ENCODE assay signal across 13 mouse cellular contexts in the genomic region with DNA sequence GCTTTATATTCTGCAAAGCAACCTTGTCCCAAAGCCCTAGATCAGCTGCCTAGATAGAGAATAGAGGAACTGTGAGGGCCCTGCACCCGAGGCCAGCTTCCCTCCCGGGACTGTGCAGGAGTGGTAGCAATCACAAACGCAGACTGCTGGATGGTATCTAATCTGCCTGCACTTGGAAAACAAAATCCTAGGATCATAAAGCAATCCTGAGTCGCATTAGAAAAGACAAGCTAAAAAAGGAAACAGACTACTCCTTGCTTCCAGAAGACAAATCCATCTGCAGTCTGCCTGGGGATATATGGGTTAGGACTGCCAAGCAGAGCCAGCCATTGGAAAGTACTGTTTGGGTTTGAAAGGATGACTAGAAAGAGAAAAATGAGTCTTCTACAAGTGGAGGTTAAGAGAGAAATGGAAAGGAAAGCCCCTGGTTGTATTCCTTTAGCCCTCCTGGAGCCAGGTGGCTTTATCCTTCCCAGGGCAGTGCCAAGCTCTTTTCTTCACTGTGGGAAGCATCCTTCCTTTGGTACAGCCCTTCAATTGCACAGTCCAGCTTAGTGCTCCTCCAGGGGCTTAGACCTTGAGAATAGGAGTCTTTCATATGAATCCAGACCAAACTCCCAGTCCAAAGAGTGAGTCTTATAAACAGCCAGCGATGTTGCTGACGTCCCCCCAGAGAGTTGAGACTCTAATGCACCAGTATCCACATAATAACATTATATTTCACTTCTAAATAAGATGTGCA.
DNase-seq lines count a peak whose midpoint lies in the region; ATAC-seq and TF ChIP-seq lines count a peak whose summit lies in the region.
"Had no signal": no experiment of that assay in that cellular context is flagged by ENCODE, and none has a peak within 500 bp of the region (broad histone marks: within the 10 kb centered on the region; RNA-seq: fewer than 3 reads in every experiment).

No protein-coding gene starts in this region.

- WGBS in heart, adult 2 months, result 37% methylated on average over 6 of the region's 6 CpGs
- WGBS in lung, embryonic 14.5 days, result 49% methylated on average over 6 of the region's 6 CpGs
- 57% methylated on average over 6 of the region's 6 CpGs for WGBS in midbrain, postnatal 0 days
- 44% methylated on average over 6 of the region's 6 CpGs for WGBS in liver, embryonic 12.5 days (ENCODE audit: insufficient replicate concordance)

- peaks cover 5% of the 10 kb centered on the region for H3K4me1 ChIP-seq in heart, adult 2 months (ENCODE audit: control insufficient read depth, insufficient read depth, low read length)
- H3K4me1 ChIP-seq in lung, embryonic 14.5 days (ENCODE audit: insufficient read depth), result peaks cover 18% of the 10 kb centered on the region
- no peaks in the 10 kb centered on the region; the same call in 1 of the 2 replicates for H3K4me1 ChIP-seq in midbrain, postnatal 0 days (ENCODE audit: insufficient read depth, low read length)
- no peaks in the 10 kb centered on the region for H3K4me1 ChIP-seq in liver, embryonic 12.5 days
- H3K4me1 ChIP-seq: embryonic facial prominence, embryonic 12.5 days; forebrain, embryonic 12.5 days had no signal

- peak overlapping the region; percentile 29 for H3K27ac ChIP-seq in heart, adult 2 months
- H3K27ac ChIP-seq in lung, embryonic 14.5 days (ENCODE audit: low read depth), result peak overlapping the region; percentile 58
- peak overlapping the region; percentile 47; the same call in 1 of the 2 replicates for H3K27ac ChIP-seq in midbrain, postnatal 0 days (ENCODE audit: low read depth, low read length)
- no peak overlapping the region for H3K27ac ChIP-seq in liver, embryonic 12.5 days
- H3K27ac ChIP-seq: embryonic facial prominence, embryonic 12.5 days; forebrain, embryonic 12.5 days had no signal

- TF ChIP-seq POLR2A in heart, adult 2 months (IDR thresholded peaks at IDR 0.05; ENCODE audit: insufficient read depth, low read depth, low read length), result no peak

- H3K79me2 ChIP-seq in heart, adult 2 months (replicated peaks; ENCODE audit: control insufficient read depth, insufficient read depth, low read length), result no peaks in the 10 kb centered on the region

- TF ChIP-seq EP300 in heart, adult 2 months (IDR thresholded peaks at IDR 0.05; ENCODE audit: insufficient read depth, low read depth, low read length), result no peak

- TF ChIP-seq CTCF in heart, adult 2 months (IDR thresholded peaks at IDR 0.05), result no peak
- no peak for TF ChIP-seq CTCF in lung, embryonic 14.5 days (IDR thresholded peaks at IDR 0.05; ENCODE audit: low read depth)
- no peak for TF ChIP-seq CTCF in midbrain, postnatal 0 days (IDR thresholded peaks at IDR 0.05)

- H3K4me2 ChIP-seq in lung, embryonic 14.5 days, result no peak overlapping the region
- no peak overlapping the region for H3K4me2 ChIP-seq in midbrain, postnatal 0 days (ENCODE audit: low read depth, low read length, poor library complexity, severe bottlenecking)
- no peak overlapping the region for H3K4me2 ChIP-seq in liver, embryonic 12.5 days
- H3K4me2 ChIP-seq: embryonic facial prominence, embryonic 12.5 days; forebrain, embryonic 12.5 days had no signal

- no peaks in the 10 kb centered on the region for H3K27me3 ChIP-seq in heart, adult 2 months (ENCODE audit: control insufficient read depth, insufficient read depth, low read length)
- H3K27me3 ChIP-seq in lung, embryonic 14.5 days (ENCODE audit: insufficient read depth, low read length), result no peaks in the 10 kb centered on the region
- H3K27me3 ChIP-seq in midbrain, postnatal 0 days (ENCODE audit: insufficient read depth, low read length), result no peaks in the 10 kb centered on the region
- H3K27me3 ChIP-seq in liver, embryonic 12.5 days (replicated peaks), result no peaks in the 10 kb centered on the region
- H3K27me3 ChIP-seq: embryonic facial prominence, embryonic 12.5 days; forebrain, embryonic 12.5 days had no signal

- no peaks in the 10 kb centered on the region for H3K9me3 ChIP-seq in lung, embryonic 14.5 days (ENCODE audit: low read depth, low read length)
- H3K9me3 ChIP-seq in midbrain, postnatal 0 days (ENCODE audit: low read length), result no peaks in the 10 kb centered on the region
- no peaks in the 10 kb centered on the region for H3K9me3 ChIP-seq in liver, embryonic 12.5 days (replicated peaks)
- H3K9me3 ChIP-seq: embryonic facial prominence, embryonic 12.5 days; forebrain, embryonic 12.5 days had no signal

- no peak for ATAC-seq in lung, embryonic 14.5 days (ENCODE audit: insufficient read depth)
- ATAC-seq in midbrain, postnatal 0 days (ENCODE audit: low FRiP score), result no peak
- no peak for ATAC-seq in liver, embryonic 12.5 days
- ATAC-seq: CD4-positive, CD25-positive, alpha-beta regulatory T cell, adult 4 months had no signal

- H3K4me3 ChIP-seq in heart, adult 2 months, result no peak overlapping the region
- no peak overlapping the region for H3K4me3 ChIP-seq in lung, embryonic 14.5 days (ENCODE audit: low read depth, low read length)
- no peak overlapping the region for H3K4me3 ChIP-seq in midbrain, postnatal 0 days (ENCODE audit: low read depth, low read length)
- H3K4me3 ChIP-seq in liver, embryonic 12.5 days, result no peak overlapping the region
- H3K4me3 ChIP-seq: embryonic facial prominence, embryonic 12.5 days; forebrain, embryonic 12.5 days had no signal

- DNase-seq in heart, adult 2 months, result peak in 1 of 2 experiments; percentile 4
- no peak for DNase-seq in heart, postnatal 14 days
- peak; percentile 20 for DNase-seq in lung, embryonic 14.5 days
- no peak for DNase-seq in lung, postnatal 14 days
- DNase-seq in cerebellum, adult 9-11 months, result peak; percentile 16
- DNase-seq in midbrain, postnatal 0 days (ENCODE audit: low spot score), result no peak
- DNase-seq: kidney, postnatal 10 days; liver; thymus, postnatal 4 days had no signal

- H3K9ac ChIP-seq in heart, adult 2 months (ENCODE audit: low read depth, low read length), result no peak overlapping the region
- H3K9ac ChIP-seq in lung, embryonic 14.5 days, result no peak overlapping the region
- no peak overlapping the region for H3K9ac ChIP-seq in midbrain, postnatal 0 days (replicated peaks; ENCODE audit: low read length, poor library complexity, severe bottlenecking)
- H3K9ac ChIP-seq in liver, embryonic 12.5 days, result no peak overlapping the region
- H3K9ac ChIP-seq: embryonic facial prominence, embryonic 12.5 days; forebrain, embryonic 12.5 days had no signal

- intact Hi-C loops in heart, adult 2 months (cut with DNase I), result loop anchor here (2.0 to 5.0 kb wide), 2 partner anchors 40 to 229 kb away; no protein-coding TSS in a partner anchor
- intact Hi-C loops in heart, postnatal 14 days (cut with DNase I), result no loop called here

- H3K36me3 ChIP-seq in heart, adult 2 months (ENCODE audit: control insufficient read depth, insufficient read depth, low read length), result no peaks in the 10 kb centered on the region
- no peaks in the 10 kb centered on the region for H3K36me3 ChIP-seq in lung, embryonic 14.5 days (ENCODE audit: insufficient read depth)
- peaks cover 3% of the 10 kb centered on the region; the same call in 1 of the 2 replicates for H3K36me3 ChIP-seq in midbrain, postnatal 0 days (ENCODE audit: insufficient read depth, low read length)
- no peaks in the 10 kb centered on the region for H3K36me3 ChIP-seq in liver, embryonic 12.5 days
- H3K36me3 ChIP-seq: embryonic facial prominence, embryonic 12.5 days; forebrain, embryonic 12.5 days had no signal

Comparison
In these comparisons a context has a peak if more than half of its experiments do, and no peak if none do; other contexts are left out.
1. DNase-seq: peak in lung, embryonic 14.5 days (single experiment) and cerebellum, adult 9-11 months (single experiment); none in heart, postnatal 14 days (0 of 2), lung, postnatal 14 days (single experiment) and midbrain, postnatal 0 days (single experiment).